13 mouse cellular contexts compared by ENCODE assay signal in genomic region chr13:19139771-19140170, GRCm38 (mm10).
"Had no signal": no experiment of that assay in that cellular context is flagged by ENCODE, and none has a peak within 500 bp of the region (broad histone marks: within the 10 kb centered on the region; RNA-seq: fewer than 3 reads in every experiment).

No protein-coding gene starts in this region.

- H3K36me3 ChIP-seq: limb, embryonic 10.5 days; midbrain, embryonic 12.5 days had no signal

- H3K4me3 ChIP-seq: left cerebral cortex, adult 2 months; limb, embryonic 10.5 days; megakaryocyte, embryonic 14.5 days; midbrain, embryonic 12.5 days had no signal

- DNase-seq: kidney, adult 2 months; kidney, postnatal 25 days; lung, embryonic 14.5 days; lung, postnatal 10 days; lung, postnatal 4 days; right cerebral cortex, adult 18-20 months; right cerebral cortex, postnatal 25 days had no signal

- H3K4me2 ChIP-seq: lung, embryonic 14.5 days; midbrain, embryonic 12.5 days had no signal

- H3K27me3 ChIP-seq: megakaryocyte, embryonic 14.5 days; midbrain, embryonic 12.5 days had no signal

- H3K4me1 ChIP-seq: midbrain, embryonic 12.5 days had no signal

- H3K27ac ChIP-seq: left cerebral cortex, adult 2 months; limb, embryonic 10.5 days; midbrain, embryonic 12.5 days had no signal

- H3K9ac ChIP-seq: lung, embryonic 14.5 days; midbrain, embryonic 12.5 days had no signal

- ATAC-seq: intestine, embryonic 16.5 days; midbrain, embryonic 16.5 days had no signal

- H3K9me3 ChIP-seq: limb, embryonic 10.5 days; midbrain, embryonic 12.5 days had no signal
